Mouse (Mus musculus): ENCODE measurements around the gene Gapdhs. TPM values are rescaled to one million over a fixed set of nuclear protein-coding genes. Genes with fewer than 3 reads are reported as not detected.

The Gapdhs gene
- total and polyA plus RNA-seq, 3 experiments, result 0.49 TPM; not detected in 2

DNA sequence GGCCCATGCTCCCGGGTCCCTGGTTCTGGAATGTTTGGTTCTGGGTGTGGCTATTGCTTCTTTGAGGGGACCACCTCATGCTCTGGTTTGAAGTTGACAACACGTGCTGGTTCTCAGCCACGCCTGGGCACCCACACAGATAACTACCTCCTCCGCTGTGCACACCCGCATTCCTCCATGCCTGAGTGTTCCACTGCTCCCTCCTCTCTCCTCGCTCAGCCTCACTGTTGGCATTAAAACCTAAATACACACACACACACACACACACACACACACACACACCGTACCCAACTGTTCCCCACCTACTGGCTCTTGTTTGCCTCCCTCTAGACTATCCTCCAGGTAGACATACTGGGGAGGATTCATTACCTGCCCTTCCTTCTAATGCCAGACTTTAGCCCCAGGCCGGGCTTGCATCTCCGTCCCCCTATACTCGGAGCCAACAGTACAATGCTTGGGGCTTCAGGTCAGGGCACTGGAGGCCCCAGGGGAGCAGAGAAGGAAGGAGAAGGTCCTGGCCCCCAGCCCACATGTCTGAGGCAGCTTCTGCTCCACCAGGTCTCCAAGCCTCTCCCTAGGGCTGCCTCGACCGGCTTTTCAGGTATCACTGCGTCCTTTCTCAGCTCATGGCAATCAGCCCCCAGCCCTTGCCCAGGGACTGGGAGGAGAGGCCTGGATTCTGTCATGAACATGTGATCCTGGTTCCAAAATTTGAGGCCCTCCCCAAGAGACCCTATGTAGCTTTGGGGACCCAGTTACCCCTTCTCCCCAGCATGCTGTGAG, 6.5 kb upstream of the Gapdhs start:
- no peaks in the 10 kb centered on the region; a peak in 2 of 4 replicates for H3K27me3 ChIP-seq (ENCODE audit: control insufficient read depth in 1 of 2, insufficient read depth in 2 of 2, low read length in 2 of 2)
- no peak overlapping the region for H3K27ac ChIP-seq (ENCODE audit: control insufficient read depth, low read depth, low read length)
- no peak for TF ChIP-seq MEF2A (IDR thresholded peaks at IDR 0.05; ENCODE audit: extremely low read depth, insufficient replicate concordance, low read depth, low read length, poor library complexity, severe bottlenecking)
- no peak for TF ChIP-seq ZNF384 (IDR thresholded peaks at IDR 0.05; ENCODE audit: low read depth, low read length)
- TF ChIP-seq JUND (IDR thresholded peaks at IDR 0.05; ENCODE audit: low read depth, low read length), result no peak
- no peak for TF ChIP-seq ZMIZ1 (IDR thresholded peaks at IDR 0.05; ENCODE audit: low read depth, low read length)
- TF ChIP-seq RCOR1 (IDR thresholded peaks at IDR 0.05; ENCODE audit: low read depth, low read length), result no peak
- TF ChIP-seq HCFC1 (IDR thresholded peaks at IDR 0.05; ENCODE audit: low read depth, low read length), result no peak
- TF ChIP-seq MYB (IDR thresholded peaks at IDR 0.05; ENCODE audit: low read depth, low read length), result no peak
- no peak for TF ChIP-seq GABPA (IDR thresholded peaks at IDR 0.05; ENCODE audit: low read depth, low read length)
- no peak for DNase-seq (ENCODE audit: low read depth, low spot score)
- H3K79me2 ChIP-seq (ENCODE audit: control insufficient read depth, insufficient read depth, low read length, poor library complexity), result no peaks in the 10 kb centered on the region
- H3K9ac ChIP-seq (ENCODE audit: control insufficient read depth, low read depth, low read length, poor library complexity, severe bottlenecking), result no peak overlapping the region
- H3K4me1 ChIP-seq (ENCODE audit: control insufficient read depth in 1 of 2, insufficient read depth in 2 of 2, low read length in 2 of 2), result no peaks in the 10 kb centered on the region
- H3K9me3 ChIP-seq (replicated peaks; ENCODE audit: insufficient read depth, low read length), result no peaks in the 10 kb centered on the region
- no peaks in the 10 kb centered on the region for H3K36me3 ChIP-seq (ENCODE audit: control insufficient read depth in 1 of 2, insufficient read depth in 2 of 2, low read length in 2 of 2)
- no peak overlapping the region for H3K4me3 ChIP-seq (ENCODE audit: control insufficient read depth in 1 of 2, insufficient read depth in 1 of 2, low read depth in 2 of 2, low read length in 2 of 2)

DNA sequence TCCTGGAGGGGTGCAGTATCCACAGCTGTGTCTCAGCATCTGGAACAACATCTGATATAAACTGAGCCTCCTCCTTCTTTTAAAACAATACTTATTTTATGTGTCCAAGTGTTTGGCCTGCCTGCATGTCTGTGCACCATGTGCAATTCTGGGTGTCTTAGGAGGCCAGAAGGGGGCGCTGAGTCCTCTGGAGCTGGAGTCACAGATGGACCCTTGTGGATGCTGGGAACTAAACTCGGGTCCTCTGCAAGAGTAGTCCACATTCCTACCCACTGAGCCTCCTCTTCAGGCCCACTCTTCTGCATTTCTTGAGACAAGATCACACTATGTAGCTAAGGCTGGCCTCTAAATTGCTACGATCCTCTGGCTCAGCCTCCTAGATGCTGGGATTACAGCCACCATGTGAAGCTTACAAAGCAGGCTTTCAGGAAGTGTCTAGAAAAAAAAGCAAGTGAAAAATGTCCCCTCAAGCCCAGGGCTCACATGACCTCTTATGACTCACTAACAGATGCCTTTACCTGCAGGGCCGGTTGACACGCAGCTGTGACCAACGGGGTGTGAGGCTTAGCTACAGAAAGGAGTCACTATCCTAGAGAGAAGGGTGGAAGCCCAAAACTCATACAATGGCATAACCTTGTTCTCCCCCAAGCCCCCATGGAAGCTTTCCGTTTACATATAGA, 4.2 kb upstream of the Gapdhs start:
- Histone ChIP-seq H3K79me2 (ENCODE audit: control insufficient read depth, insufficient read depth, low read length, poor library complexity) (no peaks in the 10 kb centered on the region), H3K4me1 (ENCODE audit: control insufficient read depth in 1 of 2, insufficient read depth in 2 of 2, low read length in 2 of 2) (no peaks in the 10 kb centered on the region), H3K36me3 (ENCODE audit: control insufficient read depth in 1 of 2, insufficient read depth in 2 of 2, low read length in 2 of 2) (no peaks in the 10 kb centered on the region), H3K9ac (ENCODE audit: control insufficient read depth, low read depth, low read length, poor library complexity, severe bottlenecking) (no peak overlapping the region), H3K4me3 (ENCODE audit: control insufficient read depth in 1 of 2, insufficient read depth in 1 of 2, low read depth in 2 of 2, low read length in 2 of 2) (no peak overlapping the region), H3K9me3 (replicated peaks; ENCODE audit: insufficient read depth, low read length) (no peaks in the 10 kb centered on the region), H3K27ac (ENCODE audit: control insufficient read depth, low read depth, low read length) (no peak overlapping the region), H3K27me3 (ENCODE audit: control insufficient read depth in 1 of 2, insufficient read depth in 2 of 2, low read length in 2 of 2) (no peaks in the 10 kb centered on the region; a peak in 2 of 4 replicates)
- DNase-seq (ENCODE audit: low read depth, low spot score), result no peak
- TF ChIP-seq SMC3 (IDR thresholded peaks at IDR 0.05; ENCODE audit: low read depth, low read length), result 0 out of 2 replicates have a peak, but pooled peaks have one; percentile 10
- TF ChIP-seq USF2 (IDR thresholded peaks at IDR 0.05; ENCODE audit: borderline replicate concordance in 1 of 2, insufficient read depth in 1 of 2, low read depth in 1 of 2, low read length in 2 of 2), result no peak
- no peak for TF ChIP-seq CHD1 (IDR thresholded peaks at IDR 0.05; ENCODE audit: low read depth, low read length)
- TF ChIP-seq NELFE (IDR thresholded peaks at IDR 0.05; ENCODE audit: low read depth, low read length), result no peak
- TF ChIP-seq HCFC1 (IDR thresholded peaks at IDR 0.05; ENCODE audit: low read depth, low read length), result no peak
- no peak for TF ChIP-seq TAL1 (IDR thresholded peaks at IDR 0.05; ENCODE audit: low read length)
- no peak for TF ChIP-seq MYB (IDR thresholded peaks at IDR 0.05; ENCODE audit: low read depth, low read length)
- no peak for TF ChIP-seq ZKSCAN1 (IDR thresholded peaks at IDR 0.05; ENCODE audit: low read depth, low read length)
- no peak for TF ChIP-seq MAX (IDR thresholded peaks at IDR 0.05; ENCODE audit: low read length)
- no peak for TF ChIP-seq ZNF384 (IDR thresholded peaks at IDR 0.05; ENCODE audit: low read depth, low read length)
- TF ChIP-seq TCF12 (IDR thresholded peaks at IDR 0.05; ENCODE audit: low read depth, low read length), result no peak
- TF ChIP-seq UBTF (IDR thresholded peaks at IDR 0.05; ENCODE audit: borderline replicate concordance, insufficient read depth, low read depth, low read length), result no peak
- no peak for TF ChIP-seq E2F4 (IDR thresholded peaks at IDR 0.05; ENCODE audit: borderline replicate concordance, low read depth, low read length)
- TF ChIP-seq SIN3A (IDR thresholded peaks at IDR 0.05; ENCODE audit: low read length), result no peak
- TF ChIP-seq CTCF (IDR thresholded peaks at IDR 0.05 in 2 of 3, conservative IDR thresholded peaks at IDR 0.05 in 1 of 3; ENCODE audit: control insufficient read depth in 1 of 3, insufficient read depth in 1 of 3, low read depth in 2 of 3, low read length in 3 of 3, poor library complexity in 1 of 3, severe bottlenecking in 1 of 3), result peak; percentile 19 to 46 (median 32); a peak in 5 of 6 replicates
- no peak for TF ChIP-seq USF1 (IDR thresholded peaks at IDR 0.05; ENCODE audit: low read depth, low read length)

Measured in MEL (cell line).